Mouse (Mus musculus) lung, postnatal 0 days (tissue): ENCODE measurements around the gene Igsf11.

Experiments
- CTCF ChIP-seq: IDR thresholded peaks from 2 replicates; pipeline ENCODE4 v1.5.1; 2016; ENCODE audit warnings: antibody characterized with exemption, mild to moderate bottlenecking
- EP300 ChIP-seq: IDR thresholded peaks from 2 replicates; pipeline ENCODE4 v1.6.1; 2016; ENCODE audit warnings: antibody characterized with exemption, mild to moderate bottlenecking, control low read depth

DNA sequence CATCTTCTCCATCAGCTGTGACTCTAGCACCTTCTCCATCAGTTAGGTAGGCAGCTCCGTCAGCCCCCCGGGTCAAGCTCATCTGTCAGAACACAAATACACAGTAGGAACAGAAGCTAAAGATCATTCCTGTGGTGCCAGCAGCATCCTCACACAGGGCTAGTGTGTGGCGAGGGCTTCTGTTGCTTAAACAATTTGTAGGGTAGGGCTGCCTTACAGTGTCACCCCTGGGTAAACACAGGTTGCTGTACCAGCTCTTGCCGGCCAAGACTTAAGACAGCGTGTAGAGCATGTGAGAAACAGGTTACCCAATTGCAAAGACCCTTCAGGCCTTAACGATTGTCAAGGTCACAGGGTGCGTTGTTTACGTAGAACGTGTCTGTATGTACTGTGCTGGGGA is 15.8 kb downstream of the Igsf11 start:
- TF ChIP-seq EP300, result no peak
- TF ChIP-seq CTCF, result no peak
